Mouse (Mus musculus): ENCODE measurements around the gene Ybx1. TPM values are rescaled to one million over a fixed set of nuclear protein-coding genes. Genes with fewer than 3 reads are reported as not detected.
A peak's percentile ranks its signal among the peaks of the same experiment; 100 is the strongest.

Gene Ybx1
- 583 and 597 TPM in 2 replicates for polyA plus RNA-seq (2015; fragmentation: Nextera tagmentation; extraction: Ambion mirVana)

DNA sequence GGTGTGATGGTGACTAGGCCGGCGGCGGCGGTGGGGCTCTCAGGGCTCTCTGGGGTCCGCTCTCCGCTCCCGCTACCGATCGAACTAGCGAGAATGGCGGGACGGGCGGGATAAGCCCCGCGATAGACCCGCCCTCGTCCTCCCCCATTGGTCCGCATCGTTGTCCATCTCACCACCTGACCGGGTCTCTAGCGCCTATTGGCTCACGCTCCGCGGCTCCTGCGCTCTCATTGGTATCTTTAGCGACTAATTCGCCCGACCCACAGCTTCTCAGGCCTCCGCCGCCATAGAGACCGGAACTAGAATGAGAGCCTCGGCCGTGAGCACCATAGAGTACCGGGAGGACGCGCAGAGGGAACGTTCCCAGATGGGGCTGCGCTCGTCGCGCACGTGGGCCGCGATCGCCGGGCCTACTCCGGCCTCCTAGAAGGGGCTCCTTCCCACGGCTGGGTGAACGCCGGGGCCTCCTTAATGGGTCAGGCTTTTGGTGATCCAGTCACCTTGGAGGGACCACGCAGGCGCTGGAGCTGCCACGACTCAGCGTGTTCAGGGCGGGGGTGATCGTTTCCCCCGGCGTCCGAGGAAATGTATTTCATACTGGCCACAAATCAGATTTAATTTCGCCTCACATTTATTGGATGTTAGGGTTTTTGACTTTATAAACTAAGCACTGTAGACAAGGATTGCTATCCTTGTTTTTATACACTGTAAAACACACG is at the start of gene Ybx1:
Gene Ybx1 (minus strand): TSS at position 190 of the 719 bp plus-strand sequence.
- peaks cover 26% of the 10 kb centered on the region for H3K4me1 ChIP-seq (replicated peaks)
- H3K27ac ChIP-seq: peak within 1 kb of the TSS; percentile 94
- H3K27me3 ChIP-seq: no peaks in the 10 kb centered on the region
- peak within 1 kb of the TSS; percentile 79 for H3K9ac ChIP-seq
- no peaks in the 10 kb centered on the region for H3K9me3 ChIP-seq (replicated peaks)
- WGBS: under 1% methylated on average over 61 of the region's 61 CpGs
- peak; percentile 99 for ATAC-seq (replicated peaks; ENCODE audit: insufficient number of reproducible peaks, insufficient read depth, low FRiP score, low read depth)
- H3K4me3 ChIP-seq: peak within 1 kb of the TSS; percentile 78
- H3K36me3 ChIP-seq: 0 out of 2 replicates have a peak, but pooled peaks cover 3% of the 10 kb centered on the region
- H3K4me2 ChIP-seq: peak within 1 kb of the TSS; percentile 74

DNA sequence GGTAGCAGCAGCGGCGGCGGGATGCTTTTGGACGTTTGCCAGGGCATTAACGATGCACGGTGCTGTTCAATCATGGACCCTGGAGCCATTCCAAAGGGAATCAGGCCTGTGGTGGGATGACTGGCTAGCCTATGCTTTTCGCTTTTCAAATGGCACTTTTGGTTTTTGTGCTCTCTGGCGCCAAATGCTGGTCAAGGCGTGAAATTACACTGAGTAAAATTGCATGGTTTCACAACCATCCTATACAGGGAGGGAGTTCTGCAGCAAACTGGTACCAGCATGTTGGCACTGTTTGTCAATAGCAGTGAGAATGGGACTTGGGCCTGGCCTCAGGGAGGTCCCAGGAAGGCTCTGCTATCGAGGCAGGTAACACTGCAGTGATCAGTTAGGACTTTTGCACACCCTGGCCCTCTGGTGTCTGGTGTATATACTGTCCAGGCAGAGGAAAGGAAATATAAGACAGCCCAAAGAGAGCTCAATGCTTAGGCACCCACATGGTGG is 44.5 kb upstream of the Ybx1 start:
- Histone ChIP-seq H3K4me2 (no peak overlapping the region), H3K27ac (no peak overlapping the region), H3K9me3 (replicated peaks) (no peaks in the 10 kb centered on the region), H3K4me1 (replicated peaks) (0 out of 2 replicates have a peak, but pooled peaks cover 2% of the 10 kb centered on the region), H3K36me3 (no peaks in the 10 kb centered on the region), H3K4me3 (no peak overlapping the region), H3K27me3 (no peaks in the 10 kb centered on the region), H3K9ac (no peak overlapping the region)
- WGBS: 7% methylated on average over 10 of the region's 10 CpGs
- ATAC-seq (replicated peaks; ENCODE audit: insufficient number of reproducible peaks, insufficient read depth, low FRiP score, low read depth): 0 out of 2 replicates have a peak, but pooled peaks have one; percentile 31

DNA sequence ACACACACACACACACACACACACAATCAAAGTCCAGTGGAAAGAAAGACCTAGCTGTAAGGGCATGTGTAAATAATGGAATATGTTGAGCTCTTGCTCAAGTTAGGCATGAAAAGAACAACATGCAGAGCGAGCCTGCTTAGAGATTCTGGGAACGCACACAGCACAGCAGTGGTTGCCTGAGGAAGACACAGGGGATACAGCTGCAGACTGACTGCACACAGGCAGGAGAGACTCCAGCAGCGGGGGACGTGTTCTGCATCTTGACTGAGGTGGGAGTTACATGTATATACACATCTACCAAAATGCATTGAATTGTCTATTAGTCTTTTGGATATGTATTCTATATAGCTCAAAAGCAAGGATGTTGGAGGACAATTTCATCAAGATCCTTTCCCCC is 44.0 kb upstream of the Ybx1 start:
- H3K9ac ChIP-seq: no peak overlapping the region
- no peak overlapping the region for H3K4me2 ChIP-seq
- H3K27ac ChIP-seq: no peak overlapping the region
- WGBS: 75% methylated on average over 4 of the region's 4 CpGs
- ATAC-seq (replicated peaks; ENCODE audit: insufficient number of reproducible peaks, insufficient read depth, low FRiP score, low read depth): no peak
- 0 out of 2 replicates have a peak, but pooled peaks cover 2% of the 10 kb centered on the region for H3K4me1 ChIP-seq (replicated peaks)
- no peaks in the 10 kb centered on the region for H3K9me3 ChIP-seq (replicated peaks)
- no peaks in the 10 kb centered on the region for H3K36me3 ChIP-seq
- no peak overlapping the region for H3K4me3 ChIP-seq
- no peaks in the 10 kb centered on the region for H3K27me3 ChIP-seq

DNA sequence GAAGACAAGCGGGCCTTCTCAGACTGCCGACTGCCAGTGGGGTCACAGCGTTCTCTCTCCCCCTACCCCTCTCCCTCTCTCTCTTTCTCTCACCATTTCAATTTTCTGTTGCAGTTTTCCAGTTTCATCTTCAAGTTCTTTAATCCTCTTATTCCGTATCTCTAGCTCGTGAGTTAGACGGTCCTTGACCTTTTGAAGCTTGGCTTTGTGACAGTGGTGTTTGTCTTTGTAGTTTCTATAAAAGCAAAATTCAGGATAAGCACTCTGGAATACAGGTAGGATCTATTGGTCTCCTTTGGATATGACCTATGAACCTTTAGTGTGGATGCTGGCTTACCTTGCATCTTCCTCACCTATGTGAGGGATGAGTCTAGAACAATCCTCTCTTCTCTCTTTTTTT is 39.1 kb upstream of the Ybx1 start:
- no peaks in the 10 kb centered on the region for H3K27me3 ChIP-seq
- no peaks in the 10 kb centered on the region for H3K4me1 ChIP-seq (replicated peaks)
- WGBS: 74% methylated on average over 6 of the region's 6 CpGs
- H3K4me3 ChIP-seq: no peak overlapping the region
- H3K9ac ChIP-seq: no peak overlapping the region
- no peak for ATAC-seq (replicated peaks; ENCODE audit: insufficient number of reproducible peaks, insufficient read depth, low FRiP score, low read depth)
- no peak overlapping the region for H3K27ac ChIP-seq
- H3K4me2 ChIP-seq: no peak overlapping the region
- no peaks in the 10 kb centered on the region for H3K36me3 ChIP-seq
- no peaks in the 10 kb centered on the region for H3K9me3 ChIP-seq (replicated peaks)

DNA sequence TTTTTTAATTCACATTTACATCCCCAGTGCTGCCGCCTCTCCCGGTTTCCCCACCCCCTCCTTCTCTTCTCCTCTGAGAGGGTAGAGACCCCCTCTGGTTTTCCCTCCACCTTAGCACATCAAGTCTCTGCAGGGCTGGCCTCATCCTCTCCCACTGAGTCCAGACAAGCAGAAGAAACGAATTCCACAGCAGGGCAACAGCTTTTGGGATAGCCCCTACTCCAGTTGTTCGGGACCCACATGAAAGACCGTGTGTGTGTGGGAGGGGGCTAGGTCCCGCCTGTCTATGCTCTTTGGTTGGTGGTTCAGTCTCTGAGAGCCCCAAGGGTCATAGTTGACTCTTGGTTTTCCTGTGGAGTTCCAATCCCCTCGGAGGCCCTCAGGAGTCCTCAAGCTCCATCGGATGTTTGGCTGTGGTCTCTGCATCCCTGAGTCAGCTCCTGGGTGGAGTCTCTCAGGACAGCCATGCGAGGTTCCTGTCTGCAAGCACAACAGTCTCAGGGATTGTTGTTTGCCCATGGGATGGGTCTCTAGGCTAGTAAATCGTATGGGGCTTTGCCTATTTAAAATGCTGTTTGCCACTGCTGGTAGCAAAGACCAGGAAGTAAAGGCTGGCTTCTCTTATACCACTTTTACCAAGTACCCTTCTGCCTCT is 26.6 kb upstream of the Ybx1 start:
- Histone ChIP-seq H3K27me3 (0 out of 2 replicates have a peak, but pooled peaks cover 15% of the 10 kb centered on the region), H3K27ac (peak overlapping the region; percentile 80), H3K36me3 (peaks cover 24% of the 10 kb centered on the region), H3K9ac (peak overlapping the region; percentile 51), H3K4me3 (peak overlapping the region; percentile 82), H3K9me3 (replicated peaks) (no peaks in the 10 kb centered on the region), H3K4me1 (replicated peaks) (peaks cover 11% of the 10 kb centered on the region), H3K4me2 (peak overlapping the region; percentile 93)
- peak; percentile 41; the same call in 1 of the 2 replicates for ATAC-seq (replicated peaks; ENCODE audit: insufficient number of reproducible peaks, insufficient read depth, low FRiP score, low read depth)
- WGBS: 30% methylated on average over 10 of the region's 10 CpGs

DNA sequence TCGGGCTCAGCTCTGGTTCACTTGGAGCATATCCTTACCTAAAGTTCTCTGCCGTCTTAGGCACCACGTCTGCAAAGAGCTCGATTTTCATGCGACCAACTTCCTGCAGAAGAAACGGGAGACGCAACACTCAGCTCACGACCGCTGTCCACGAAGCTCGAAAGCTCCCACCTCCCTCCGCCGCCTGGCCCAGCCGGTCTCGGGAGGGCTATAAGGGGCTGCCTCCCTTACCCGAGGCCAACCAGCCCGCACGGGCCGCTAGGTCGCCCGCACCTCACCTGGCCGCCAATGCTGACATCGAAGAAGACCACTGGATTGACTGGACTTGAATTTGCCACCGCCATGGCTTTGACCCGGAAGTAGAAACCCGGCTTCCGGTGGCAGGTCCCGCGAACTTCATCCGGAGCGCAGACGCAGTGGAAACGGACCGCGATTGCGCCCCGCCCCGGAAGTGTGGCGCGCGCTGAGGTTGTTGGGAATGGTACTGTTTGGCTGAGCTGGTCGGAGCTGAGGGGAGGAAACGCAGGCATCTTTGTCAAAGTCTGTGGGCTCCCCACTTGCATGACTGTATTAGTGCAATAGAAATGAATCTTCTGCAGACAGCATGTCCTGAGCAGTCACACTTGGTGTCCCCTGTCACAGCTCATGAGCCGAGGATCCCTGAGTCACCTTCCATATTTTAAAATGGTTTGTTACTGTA is 25.9 kb upstream of the Ybx1 start, which contains the start of gene Ppih:
Gene Ppih (minus strand): TSS at position 416 of the 700 bp plus-strand sequence.
- WGBS: under 1% methylated on average over 44 of the region's 44 CpGs
- peak within 1 kb of the TSS; percentile 66 for H3K9ac ChIP-seq
- no peaks in the 10 kb centered on the region for H3K9me3 ChIP-seq (replicated peaks)

DNA sequence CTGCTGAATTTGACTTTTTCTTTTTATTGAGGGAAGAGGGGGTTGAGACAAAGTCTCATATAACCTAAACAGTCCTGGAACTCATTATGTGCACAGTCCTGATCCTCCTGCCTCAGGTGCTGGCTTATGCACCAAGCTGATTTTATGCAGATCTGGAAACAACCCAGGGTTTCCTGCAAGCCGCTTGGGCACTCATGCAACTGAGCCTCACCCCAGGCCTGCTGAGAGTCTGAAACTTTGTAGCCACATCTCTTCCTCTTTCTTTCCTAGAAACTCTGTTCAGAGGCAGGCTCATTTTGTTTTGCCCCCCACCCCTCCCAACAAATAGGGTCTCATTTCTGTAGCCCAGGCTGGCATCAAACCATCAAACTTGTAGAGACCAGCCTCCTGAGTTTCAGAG is 19.4 kb upstream of the Ybx1 start:
- ATAC-seq (replicated peaks; ENCODE audit: insufficient number of reproducible peaks, insufficient read depth, low FRiP score, low read depth): no peak
- Histone ChIP-seq H3K36me3 (peaks cover 64% of the 10 kb centered on the region), H3K27ac (no peak overlapping the region), H3K9me3 (replicated peaks) (no peaks in the 10 kb centered on the region), H3K27me3 (no peaks in the 10 kb centered on the region), H3K4me2 (no peak overlapping the region), H3K9ac (no peak overlapping the region), H3K4me3 (no peak overlapping the region), H3K4me1 (replicated peaks) (no peaks in the 10 kb centered on the region)
- WGBS: 80% methylated on average over 1 of the region's 1 CpGs

More for the DNA sequence above, 25.9 kb upstream of the Ybx1 start, which contains the start of gene Ppih:
- Histone ChIP-seq H3K4me2 (peak within 1 kb of the TSS; percentile 93), H3K36me3 (peaks cover 32% of the 10 kb centered on the region), H3K27me3 (0 out of 2 replicates have a peak, but pooled peaks cover 15% of the 10 kb centered on the region), H3K27ac (peak within 1 kb of the TSS; percentile 80), H3K4me1 (replicated peaks) (peaks cover 11% of the 10 kb centered on the region), H3K4me3 (peak within 1 kb of the TSS; percentile 82)
- ATAC-seq (replicated peaks; ENCODE audit: insufficient number of reproducible peaks, insufficient read depth, low FRiP score, low read depth): peak; percentile 94

DNA sequence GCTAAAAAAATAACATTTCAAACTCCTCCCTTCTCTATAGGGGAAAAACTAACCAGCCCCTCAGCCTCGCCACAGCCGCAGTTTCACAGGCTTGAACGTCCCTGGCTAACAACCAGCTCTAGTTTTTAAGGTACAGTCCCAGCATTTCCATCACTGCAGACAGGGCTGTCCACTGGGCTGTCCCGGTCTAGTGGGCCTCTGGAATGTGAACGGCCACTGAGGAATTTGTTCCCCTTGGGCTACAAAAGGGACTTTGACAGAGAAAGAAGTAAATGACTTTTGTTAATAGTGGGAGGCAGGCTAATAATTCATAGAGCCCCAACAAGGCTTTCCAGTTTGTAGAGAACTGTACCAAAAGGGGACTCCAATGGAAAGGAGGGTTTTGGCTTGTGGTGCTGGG is 11.0 kb upstream of the Ybx1 start:
- no peak overlapping the region for H3K27ac ChIP-seq
- H3K36me3 ChIP-seq: peaks cover 17% of the 10 kb centered on the region; the same call in 1 of the 2 replicates
- no peak for ATAC-seq (replicated peaks; ENCODE audit: insufficient number of reproducible peaks, insufficient read depth, low FRiP score, low read depth)
- H3K9ac ChIP-seq: no peak overlapping the region
- H3K4me2 ChIP-seq: no peak overlapping the region
- no peaks in the 10 kb centered on the region for H3K9me3 ChIP-seq (replicated peaks)
- no peaks in the 10 kb centered on the region for H3K27me3 ChIP-seq
- no peak overlapping the region for H3K4me3 ChIP-seq
- H3K4me1 ChIP-seq (replicated peaks): no peaks in the 10 kb centered on the region
- 73% methylated on average over 5 of the region's 5 CpGs for WGBS

DNA sequence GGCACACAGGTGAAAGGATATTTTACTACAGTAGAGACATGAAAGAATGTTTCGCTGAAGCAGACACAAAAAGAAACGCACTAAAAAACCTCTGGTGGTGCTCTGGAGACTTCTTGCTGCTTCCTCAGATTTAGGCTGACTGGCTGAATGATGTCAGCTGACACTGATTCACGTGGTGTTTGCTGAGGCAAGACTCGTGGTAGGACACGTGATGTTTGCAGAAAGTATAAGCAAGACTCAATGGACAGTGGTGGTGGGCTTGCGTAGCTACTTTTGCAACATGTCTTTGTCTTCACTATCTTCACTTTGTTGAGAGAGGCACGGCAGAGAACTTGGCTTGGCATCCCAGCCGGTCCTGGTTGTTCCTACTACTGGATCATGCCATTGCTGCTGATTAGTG is 8.9 kb upstream of the Ybx1 start:
- H3K4me1 ChIP-seq (replicated peaks): no peaks in the 10 kb centered on the region
- 0 out of 2 replicates have a peak, but pooled peaks cover 6% of the 10 kb centered on the region for H3K36me3 ChIP-seq
- H3K4me2 ChIP-seq: no peak overlapping the region
- no peak for ATAC-seq (replicated peaks; ENCODE audit: insufficient number of reproducible peaks, insufficient read depth, low FRiP score, low read depth)
- H3K4me3 ChIP-seq: no peak overlapping the region
- H3K27ac ChIP-seq: no peak overlapping the region
- no peak overlapping the region for H3K9ac ChIP-seq
- H3K27me3 ChIP-seq: no peaks in the 10 kb centered on the region
- H3K9me3 ChIP-seq (replicated peaks): no peaks in the 10 kb centered on the region
- WGBS: 91% methylated on average over 8 of the region's 8 CpGs

DNA sequence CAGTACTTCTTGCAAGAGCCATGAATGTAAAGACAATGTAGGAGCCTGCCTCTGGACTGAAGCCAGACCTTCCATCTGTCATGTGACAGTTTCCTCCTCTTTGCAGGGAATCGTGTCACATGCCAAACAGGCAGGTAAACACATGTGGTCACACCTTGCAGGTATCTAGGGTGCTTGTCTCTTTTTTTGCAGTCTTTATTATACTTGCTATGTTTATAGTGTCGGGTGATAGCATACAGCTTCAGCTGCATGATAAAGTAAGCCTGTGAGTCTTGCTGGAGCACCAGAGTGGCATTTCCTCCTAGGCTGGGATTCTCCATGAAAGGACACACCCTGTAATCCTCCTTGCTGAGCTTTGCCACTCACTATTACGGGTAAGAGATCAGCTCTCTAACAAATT is 7.4 kb upstream of the Ybx1 start:
- Histone ChIP-seq H3K4me1 (replicated peaks) (no peaks in the 10 kb centered on the region), H3K9ac (no peak overlapping the region), H3K4me2 (no peak overlapping the region), H3K27me3 (no peaks in the 10 kb centered on the region), H3K9me3 (replicated peaks) (no peaks in the 10 kb centered on the region), H3K4me3 (no peak overlapping the region), H3K36me3 (no peaks in the 10 kb centered on the region), H3K27ac (no peak overlapping the region)
- WGBS: 75% methylated on average over 3 of the region's 3 CpGs
- ATAC-seq (replicated peaks; ENCODE audit: insufficient number of reproducible peaks, insufficient read depth, low FRiP score, low read depth): no peak

DNA sequence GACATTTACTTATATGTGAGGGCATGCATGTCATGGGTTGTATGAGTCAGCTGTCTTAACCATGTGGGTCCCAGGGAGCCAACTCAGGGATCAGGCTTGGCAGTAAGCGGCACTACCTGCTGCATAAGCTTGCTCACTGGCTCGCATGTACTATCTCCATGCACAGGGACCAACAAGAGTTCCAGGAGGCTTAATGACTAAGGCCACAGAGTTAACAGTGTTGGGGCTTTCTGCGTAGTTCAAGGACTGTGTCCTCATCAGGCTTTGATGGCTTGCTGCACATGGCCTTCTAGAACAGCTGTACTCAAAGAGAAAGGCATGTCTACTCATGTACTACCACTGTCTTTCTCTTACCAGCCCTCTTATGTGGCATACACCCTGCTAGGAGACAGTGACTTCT is 6.4 kb upstream of the Ybx1 start:
- H3K4me1 ChIP-seq (replicated peaks): no peaks in the 10 kb centered on the region; the same call in 1 of the 2 replicates
- H3K4me3 ChIP-seq: no peak overlapping the region
- H3K36me3 ChIP-seq: no peaks in the 10 kb centered on the region
- 90% methylated on average over 3 of the region's 3 CpGs for WGBS
- no peak overlapping the region for H3K4me2 ChIP-seq
- H3K27me3 ChIP-seq: no peaks in the 10 kb centered on the region
- no peak overlapping the region for H3K27ac ChIP-seq
- ATAC-seq (replicated peaks; ENCODE audit: insufficient number of reproducible peaks, insufficient read depth, low FRiP score, low read depth): no peak
- H3K9ac ChIP-seq: no peak overlapping the region
- no peaks in the 10 kb centered on the region for H3K9me3 ChIP-seq (replicated peaks)
